Mouse (Mus musculus): ENCODE measurements at regions not wholly inside any gene's neighbourhood (a gene's known extent, or its start where the extent isn't known, plus 50 kb on each side); places are given as distances from the start of the nearest gene placed in this dataset.

DNA sequence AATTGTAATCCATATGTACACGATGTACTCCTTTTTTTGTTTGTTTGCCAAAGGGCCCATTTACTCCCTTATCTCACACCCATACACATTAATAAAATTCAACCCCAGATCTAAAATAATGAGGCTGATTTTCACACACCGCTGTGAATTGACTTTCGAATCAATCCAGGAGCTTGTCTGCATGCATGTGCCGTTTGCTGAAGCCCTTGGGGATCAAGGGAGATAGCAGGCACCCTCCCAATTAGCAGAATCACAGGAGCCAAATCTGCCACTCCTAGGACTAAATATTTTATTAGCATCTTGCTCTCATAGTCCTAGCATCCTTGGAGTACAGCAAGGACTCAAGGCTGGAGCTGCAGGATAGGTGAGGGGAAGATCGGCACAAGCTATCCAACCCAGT lies 520.0 kb upstream of the Mpdz start:
- no peak for DNase-seq

DNA sequence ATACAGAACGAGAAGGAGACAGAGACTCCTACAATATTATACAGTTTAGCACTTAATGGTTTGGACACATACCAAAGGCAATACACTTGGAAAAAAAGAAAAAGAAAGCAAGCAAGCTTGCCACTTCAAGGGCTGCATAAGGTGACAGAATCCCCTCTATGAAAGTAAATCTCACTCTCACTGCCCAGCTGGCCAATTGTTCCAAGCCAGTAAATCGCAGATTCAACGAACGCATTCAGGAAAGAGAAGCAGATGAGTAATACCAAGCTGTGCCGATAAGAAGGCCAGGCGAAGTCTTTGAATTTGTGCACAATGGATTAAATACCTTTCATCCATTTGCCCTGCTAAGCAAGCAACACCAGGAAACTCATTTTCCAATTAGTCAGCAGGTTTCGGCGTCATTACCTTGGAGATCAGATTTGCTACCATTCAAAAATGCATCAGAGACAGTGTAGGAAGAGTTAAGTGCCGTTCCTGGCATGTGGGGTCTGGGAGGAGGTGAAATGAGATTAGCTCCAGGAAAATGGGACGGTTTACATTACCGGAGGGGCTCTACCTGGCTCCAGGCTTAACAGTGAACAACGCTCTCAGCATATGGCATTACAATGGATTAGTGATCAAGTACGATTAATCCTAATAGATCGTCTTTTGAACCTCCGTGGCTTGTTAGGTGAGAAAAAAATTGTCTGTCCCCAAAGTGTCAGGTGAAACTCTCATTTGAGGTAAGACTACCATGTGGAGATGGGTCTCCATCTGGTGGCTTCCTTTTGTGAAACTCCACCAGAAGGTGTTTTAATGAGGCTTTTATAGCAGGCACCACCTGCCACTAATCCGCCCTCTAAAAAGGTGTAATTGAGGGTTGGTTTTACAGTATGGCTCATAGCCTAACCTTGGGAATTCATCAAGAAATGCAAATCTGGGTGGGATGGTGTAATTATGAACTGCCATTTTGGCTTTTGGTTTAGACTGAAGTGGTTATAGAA lies 518.2 kb upstream of the Mpdz start:
- DNase-seq, result no peak

GRCm38 (mm10) chr4:81956926-81957694 lies 514.5 kb upstream of the Mpdz start:
- no peak for DNase-seq

DNA sequence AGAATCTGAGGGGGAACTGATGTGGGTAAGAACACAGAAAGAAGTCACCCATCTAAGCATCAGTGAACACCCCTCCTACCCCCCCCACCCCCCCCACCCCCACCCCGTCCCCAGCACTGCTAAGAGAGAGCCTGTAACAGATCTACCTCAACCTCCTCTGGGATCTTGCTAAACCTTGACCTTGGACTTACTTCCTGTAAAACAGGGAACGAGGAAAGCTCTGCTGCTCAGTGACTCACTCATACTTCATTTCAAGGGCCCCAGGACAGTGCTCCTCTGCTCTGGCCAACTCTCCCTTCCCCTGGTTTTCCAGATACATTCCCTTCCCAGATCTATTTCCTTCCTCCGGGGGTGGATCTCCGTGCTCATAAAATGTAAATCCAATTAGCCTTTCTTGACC lies 510.4 kb upstream of the Mpdz start:
- no peak for DNase-seq

DNA sequence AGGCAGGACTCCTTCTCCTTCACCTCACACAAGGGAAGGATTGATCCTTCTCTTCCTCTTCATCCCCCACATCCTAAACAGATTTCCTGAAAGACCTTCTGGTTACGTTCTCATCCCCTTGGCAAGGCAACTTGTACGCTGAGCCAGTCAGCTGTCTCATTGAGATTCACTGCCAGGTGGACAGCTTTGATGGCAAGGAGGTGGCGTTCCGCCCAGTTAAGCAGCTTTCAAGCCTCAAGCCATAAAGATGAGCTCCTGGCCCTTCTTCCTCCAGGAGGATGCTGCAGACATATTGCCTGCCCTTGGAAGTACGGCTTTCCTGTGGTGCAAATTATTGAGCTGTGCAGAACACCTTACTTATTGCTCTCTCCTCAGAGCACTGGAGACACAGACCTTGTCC lies 494.8 kb upstream of the Mpdz start:
- no peak for DNase-seq

DNA sequence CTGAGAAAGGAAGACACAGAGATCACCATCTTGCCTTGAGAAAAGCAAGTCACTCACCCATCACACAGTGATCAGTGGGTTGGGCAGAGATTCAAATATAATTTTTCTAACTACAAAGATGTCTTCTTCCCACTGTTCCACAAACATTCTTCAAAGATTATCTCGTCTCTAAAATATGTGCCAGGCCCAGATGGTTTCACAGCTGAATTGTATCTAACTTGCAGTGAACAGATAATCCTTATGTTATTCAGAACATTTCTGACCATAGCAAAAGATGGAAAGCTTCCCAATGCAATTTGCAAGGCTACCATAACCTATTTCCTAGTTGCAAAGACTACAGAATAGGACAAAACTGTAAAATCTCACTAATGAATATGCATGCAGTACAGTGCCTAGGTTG lies 488.3 kb upstream of the Mpdz start:
- DNase-seq, result peak; percentile 8

DNA sequence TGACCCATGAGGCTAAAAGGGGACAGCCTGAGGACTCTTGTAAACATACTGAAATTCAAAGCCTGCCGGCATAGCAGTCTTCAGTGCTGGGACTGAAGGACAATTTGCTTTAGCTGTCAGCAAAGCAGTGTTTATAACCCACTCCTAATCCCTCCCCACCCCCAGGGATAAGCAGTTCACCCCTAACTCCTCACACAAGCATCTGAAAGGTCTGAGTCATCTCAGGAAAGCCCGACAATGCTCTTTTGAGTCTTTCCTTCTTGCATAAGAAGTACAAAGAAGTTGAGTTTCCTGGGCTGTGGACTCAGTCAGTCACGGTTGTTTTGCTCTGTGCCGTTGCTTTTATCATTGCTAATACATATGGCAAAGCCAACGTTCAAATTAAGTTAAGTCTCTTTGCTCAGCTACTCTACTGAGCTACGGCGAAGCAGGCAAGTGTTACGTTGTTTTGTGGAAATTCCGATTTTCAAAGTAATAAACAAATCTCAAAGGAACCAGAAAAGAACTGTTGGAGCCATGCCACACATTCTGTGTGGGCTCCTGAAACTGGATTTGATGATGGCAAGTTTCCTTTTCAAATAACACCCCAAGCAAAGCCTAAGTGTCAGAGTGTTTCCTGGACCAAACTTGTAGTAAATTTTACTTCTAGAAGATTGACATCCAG lies 486.1 kb upstream of the Mpdz start:
- no peak for DNase-seq

DNA sequence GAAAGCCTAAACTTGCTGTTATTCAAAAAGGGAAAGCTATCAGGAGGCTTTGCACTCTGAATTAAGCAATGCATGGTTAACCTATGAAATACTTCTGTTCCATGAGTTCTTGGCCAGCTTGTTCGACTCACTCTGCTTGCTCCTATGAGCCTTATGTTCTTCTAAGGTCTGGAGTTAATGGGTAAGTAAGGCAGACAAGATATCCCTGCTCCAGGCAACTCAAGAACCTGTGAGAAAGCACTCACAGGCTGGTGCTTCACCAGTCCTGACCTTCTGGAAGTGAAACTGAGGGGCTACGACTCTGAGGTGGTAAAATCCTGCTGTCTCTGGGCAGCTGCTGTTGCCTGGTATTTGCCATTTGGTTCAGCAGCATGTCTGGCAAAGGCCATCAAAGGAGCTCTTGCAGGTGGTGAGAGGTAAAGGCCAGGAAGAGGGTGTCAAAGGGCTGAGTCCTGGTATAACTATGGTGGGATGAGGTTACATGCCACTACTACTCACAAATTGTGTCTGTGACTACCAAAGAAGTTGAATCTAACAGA lies 484.6 kb upstream of the Mpdz start:
- DNase-seq, result no peak

DNA sequence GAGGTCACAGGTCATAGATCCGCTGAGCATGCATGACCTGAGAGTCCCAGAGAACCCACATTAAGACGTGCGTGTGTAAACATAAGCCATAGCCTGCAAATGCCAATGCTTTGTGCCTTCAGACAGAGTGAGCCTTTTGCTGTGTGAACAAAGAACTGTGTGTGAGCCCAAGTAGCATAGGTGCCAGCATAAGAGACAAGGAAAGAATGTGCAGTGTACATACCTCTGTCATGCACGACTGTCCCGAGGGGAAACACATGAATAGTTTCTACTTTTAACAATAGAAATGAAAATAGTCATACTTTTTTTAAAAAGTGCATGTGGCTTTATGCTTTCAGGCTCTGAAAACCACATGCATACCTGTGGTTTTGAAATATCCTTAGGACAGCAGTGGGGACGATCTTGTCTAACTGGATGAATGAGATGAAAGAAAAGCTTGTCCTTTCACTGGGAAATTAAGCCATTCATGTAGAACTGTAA lies 484.1 kb upstream of the Mpdz start:
- DNase-seq, result no peak

GRCm38 (mm10) chr4:81925611-81926010 lies 483.0 kb upstream of the Mpdz start:
- DNase-seq, result no peak

- no peak for DNase-seq
Observed at GRCm38 (mm10) chr4:81924120-81924519, 481.5 kb upstream of the Mpdz start.

GRCm38 (mm10) chr4:81922876-81923275 lies 480.3 kb upstream of the Mpdz start:
- DNase-seq, result peak; percentile 10

GRCm38 (mm10) chr4:81914971-81915370 lies 472.4 kb upstream of the Mpdz start:
- no peak for DNase-seq

DNA sequence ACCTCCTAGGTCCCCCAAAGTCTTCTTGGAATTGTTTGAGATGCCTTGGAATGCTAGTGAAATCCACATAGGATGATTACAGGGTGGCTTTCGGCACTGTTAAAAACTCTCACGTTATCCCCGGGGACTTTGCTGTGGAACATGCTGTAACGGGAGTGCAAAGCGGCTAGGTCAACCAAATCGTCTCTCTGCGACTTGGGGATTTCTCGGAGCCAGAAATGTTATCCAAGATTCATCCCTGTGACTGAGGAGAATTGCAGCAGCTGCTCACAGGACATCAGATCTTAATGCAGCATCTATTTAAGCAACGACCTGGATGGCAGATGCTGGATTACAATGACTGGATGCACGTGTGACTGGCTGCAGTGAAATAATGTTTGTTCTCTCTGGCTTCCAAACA lies 470.7 kb upstream of the Mpdz start:
- DNase-seq, result no peak

- no peak for DNase-seq
Observed at GRCm38 (mm10) chr4:81912653-81913052, 470.0 kb upstream of the Mpdz start.

GRCm38 (mm10) chr4:81899961-81900540 lies 457.4 kb upstream of the Mpdz start:
- DNase-seq, result peak; percentile 33

GRCm38 (mm10) chr4:81898661-81899060 lies 456.0 kb upstream of the Mpdz start:
- DNase-seq, result no peak

- DNase-seq, result no peak
Observed at GRCm38 (mm10) chr4:81897451-81897850, 454.8 kb upstream of the Mpdz start.

DNA sequence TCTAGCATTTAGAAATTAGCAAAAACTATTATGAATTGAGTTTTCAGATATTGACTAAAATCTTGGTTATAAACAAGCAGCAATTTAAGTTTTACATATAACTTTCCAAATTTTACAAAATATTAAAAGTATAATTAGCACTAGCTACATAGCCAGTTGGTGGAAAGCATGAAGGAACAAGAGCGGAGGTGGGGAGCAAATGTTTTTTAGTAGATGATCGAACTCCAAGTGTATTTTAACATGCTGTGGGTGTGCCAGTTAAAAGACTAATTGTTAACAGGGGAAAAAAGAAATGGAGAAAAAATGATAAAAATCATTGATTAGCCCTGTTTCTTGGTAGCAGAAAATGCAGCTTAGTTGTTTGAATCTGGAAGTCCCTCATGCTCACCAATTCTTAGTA lies 426.3 kb upstream of the Mpdz start:
- no peak for DNase-seq

- DNase-seq, result no peak
Observed at GRCm38 (mm10) chr4:81841642-81842494, 399.3 kb upstream of the Mpdz start.

- no peak for DNase-seq
Observed at GRCm38 (mm10) chr4:81829972-81830371, 387.4 kb upstream of the Mpdz start.

DNA sequence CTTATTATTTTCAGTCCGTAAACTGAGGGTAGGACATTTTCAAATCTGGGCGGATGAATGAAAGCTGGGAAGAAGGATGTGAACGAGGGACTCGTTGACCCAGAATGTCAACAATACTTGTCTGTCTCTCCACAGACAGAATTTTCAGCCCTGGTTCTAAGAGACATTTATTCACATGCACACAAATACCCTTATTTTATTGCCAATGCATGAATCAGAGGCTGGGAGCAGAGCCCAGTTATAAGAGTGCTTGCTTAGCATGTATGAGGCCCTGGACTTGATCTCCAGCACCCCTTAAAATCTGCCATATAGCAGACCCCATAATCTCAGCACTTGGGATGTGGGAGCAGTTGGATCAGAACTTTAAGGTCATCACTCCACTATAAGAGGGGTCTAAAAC lies 384.8 kb upstream of the Mpdz start:
- DNase-seq, result no peak
